Mouse (Mus musculus) testis, adult 2 months (tissue): ENCODE data around the gene Oser1.

ENCODE experiments used
- CTCF ChIP-seq: fragments of 200-500 bp; IDR thresholded peaks from 2 replicates; pipeline ENCODE4 v1.5.1; 2012; ENCODE audit warnings: low read depth, mild to moderate bottlenecking, inconsistent platforms, low read length, moderate library complexity; ENCODE audit not compliant: control insufficient read depth, insufficient read depth, insufficient replicate concordance
- POLR2A ChIP-seq: fragments of 200-500 bp; IDR thresholded peaks from 2 replicates; pipeline ENCODE4 v1.6.1; 2012; ENCODE audit warnings: low read depth, mild to moderate bottlenecking, inconsistent platforms, low read length, moderate library complexity; ENCODE audit not compliant: control insufficient read depth

DNA sequence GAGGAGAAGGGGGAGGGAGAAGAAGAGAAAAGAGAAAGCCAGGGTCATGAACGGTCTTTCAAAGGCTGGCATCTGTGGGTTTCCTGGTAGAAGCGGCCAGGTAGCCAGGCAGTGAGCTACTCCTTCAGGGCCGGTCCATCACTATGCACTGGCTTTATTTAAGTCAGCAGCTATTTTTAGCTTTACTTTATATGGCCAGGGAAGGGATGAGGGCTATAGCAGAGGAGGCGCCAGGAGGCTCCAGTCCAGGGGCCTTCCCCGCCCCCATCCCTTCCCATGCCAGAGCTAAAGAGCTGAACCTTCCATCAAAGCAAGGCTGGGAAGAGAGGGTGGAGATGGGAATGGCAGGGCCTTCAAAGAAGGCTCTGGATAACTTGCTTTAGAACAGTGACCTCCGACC is 32.1 kb downstream of the Oser1 start:
- no peak for TF ChIP-seq CTCF
- no peak for TF ChIP-seq POLR2A
